9 mouse cellular contexts compared by ENCODE assay signal in the genomic region with DNA sequence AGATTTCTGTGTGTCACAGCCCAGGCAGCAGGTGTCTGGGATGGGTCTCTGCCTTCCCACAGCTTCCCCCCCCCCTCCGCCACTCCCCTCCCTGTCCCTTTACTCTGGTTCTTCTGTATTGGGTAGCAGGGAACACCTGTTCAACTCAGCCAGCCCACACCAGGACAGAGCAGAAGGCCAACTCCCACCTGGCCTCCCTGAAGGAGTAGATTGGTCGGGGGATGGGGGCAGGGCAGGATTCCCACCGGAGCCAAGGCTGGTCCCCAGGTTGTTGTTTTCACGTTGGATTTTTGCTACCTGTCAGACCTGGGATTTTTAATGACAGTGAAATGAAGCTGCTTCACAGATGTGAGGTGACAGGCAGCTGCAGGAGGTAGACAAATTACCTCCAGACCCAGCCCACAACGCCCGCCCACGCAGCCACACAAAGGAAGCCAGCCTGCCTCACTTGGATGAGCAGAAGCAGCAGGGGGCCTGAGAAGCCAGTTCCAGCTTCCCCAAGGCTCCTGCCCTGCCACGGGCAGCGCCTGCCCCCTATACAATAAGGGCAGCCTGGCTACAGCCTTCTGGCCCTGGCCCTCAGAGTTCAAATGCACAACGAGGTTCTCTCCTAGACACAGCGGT. TPM values are rescaled to one million over a fixed set of nuclear protein-coding genes. Genes with fewer than 3 reads are reported as not detected.
DNase-seq lines count a peak whose midpoint lies in the region; ATAC-seq lines count a peak whose summit lies in the region.
"Had no signal": no experiment of that assay in that cellular context is flagged by ENCODE, and none has a peak within 500 bp of the region (broad histone marks: within the 10 kb centered on the region; RNA-seq: fewer than 3 reads in every experiment).

No protein-coding gene starts in this region.

- H3K4me2 ChIP-seq in kidney, embryonic 16.5 days (replicated peaks; ENCODE audit: low read depth, low read length) = 0 out of 2 replicates have a peak overlapping the region, but pooled peaks have one; percentile 10
- H3K4me2 ChIP-seq in hindbrain, embryonic 14.5 days (replicated peaks) = peak overlapping the region; percentile 26

- DNase-seq in kidney, adult 9 months = no peak
- peak; percentile 78 for DNase-seq in cerebellum, adult 9-11 months
- DNase-seq in hindbrain, embryonic 14.5 days (ENCODE audit: low spot score) = peak; percentile 55
- no peak for DNase-seq in adrenal gland, postnatal 25 days
- DNase-seq in urinary bladder, postnatal 25 days (ENCODE audit: low spot score) = no peak

- H3K9ac ChIP-seq in kidney, embryonic 16.5 days (replicated peaks; ENCODE audit: low read length) = no peak overlapping the region
- H3K9ac ChIP-seq in hindbrain, embryonic 14.5 days = peak overlapping the region; percentile 49

- 10% methylated on average over 11 of the region's 11 CpGs for WGBS in kidney, embryonic 16.5 days
- 9% methylated on average over 11 of the region's 11 CpGs for WGBS in hindbrain, embryonic 14.5 days

- H3K4me3 ChIP-seq in kidney, embryonic 16.5 days (ENCODE audit: low read length) = no peak overlapping the region
- no peak overlapping the region for H3K4me3 ChIP-seq in hindbrain, embryonic 14.5 days (replicated peaks; ENCODE audit: low read length)
- H3K4me3 ChIP-seq: heart, adult 2 months had no signal

- ATAC-seq in kidney, embryonic 16.5 days (ENCODE audit: low FRiP score, low TSS enrichment) = peak; percentile 50; the same call in 1 of the 2 replicates
- ATAC-seq in hindbrain, embryonic 14.5 days (ENCODE audit: low FRiP score) = no peak
- ATAC-seq in neutrophil, adult 5-6 weeks (ENCODE audit: extremely low read depth, insufficient number of reproducible peaks, low FRiP score, poor library complexity, severe bottlenecking) = peak; percentile 81
- ATAC-seq in frontal cortex, adult (ENCODE audit: low TSS enrichment) = no peak

- H3K4me1 ChIP-seq in kidney, embryonic 16.5 days (ENCODE audit: insufficient read depth, low read length) = peaks cover 8% of the 10 kb centered on the region
- peaks cover 90% of the 10 kb centered on the region for H3K4me1 ChIP-seq in hindbrain, embryonic 14.5 days (replicated peaks; ENCODE audit: control insufficient read depth, insufficient read depth, low read length)

- H3K27ac ChIP-seq in kidney, embryonic 16.5 days (ENCODE audit: low read length) = no peak overlapping the region
- peak overlapping the region; percentile 98 for H3K27ac ChIP-seq in hindbrain, embryonic 14.5 days
- H3K27ac ChIP-seq: heart, adult 2 months had no signal

- no peaks in the 10 kb centered on the region for H3K9me3 ChIP-seq in kidney, embryonic 16.5 days (ENCODE audit: low read length)
- no peaks in the 10 kb centered on the region for H3K9me3 ChIP-seq in hindbrain, embryonic 14.5 days (ENCODE audit: control insufficient read depth, low read length)

- no peaks in the 10 kb centered on the region for H3K36me3 ChIP-seq in kidney, embryonic 16.5 days (ENCODE audit: insufficient read depth, low read length)
- H3K36me3 ChIP-seq in hindbrain, embryonic 14.5 days (replicated peaks; ENCODE audit: control insufficient read depth, insufficient read depth) = no peaks in the 10 kb centered on the region

- peaks cover 26% of the 10 kb centered on the region for H3K27me3 ChIP-seq in kidney, embryonic 16.5 days (ENCODE audit: insufficient read depth, low read length)
- H3K27me3 ChIP-seq in hindbrain, embryonic 14.5 days (ENCODE audit: control insufficient read depth, insufficient read depth, low read length) = no peaks in the 10 kb centered on the region

RNA-seq across cellular contexts. Expression of gene Acsf3, which starts 36.1 kb away (rescaled TPM):
- polyA plus RNA-seq in kidney, embryonic 16.5 days (2015; fragmentation: Nextera tagmentation; extraction: Ambion mirVana) = 22.7 and 22.9 TPM in 2 replicates
- 14.5 and 16.5 TPM in 2 replicates for polyA plus RNA-seq in hindbrain, embryonic 14.5 days (2014; fragmentation: Nextera tagmentation; extraction: Ambion mirVana)
- 5.2 and 8.3 TPM in 2 replicates for total RNA-seq in neutrophil, adult 5-6 weeks (2017)
- total RNA-seq in adrenal gland, postnatal 25 days (2021) = 36.6 and 40.9 TPM in 2 replicates

RNA-seq across cellular contexts. Expression of gene Cbfa2t3, which starts 40.3 kb away (rescaled TPM):
- 3.5 and 4.5 TPM in 2 replicates for polyA plus RNA-seq in kidney, embryonic 16.5 days (2015; fragmentation: Nextera tagmentation; extraction: Ambion mirVana)
- 22.4 and 27.7 TPM in 2 replicates for polyA plus RNA-seq in hindbrain, embryonic 14.5 days (2014; fragmentation: Nextera tagmentation; extraction: Ambion mirVana)
- 6.8 and 17.8 TPM in 2 replicates for total RNA-seq in neutrophil, adult 5-6 weeks (2017)
- 12.2 and 14.1 TPM in 2 replicates for total RNA-seq in adrenal gland, postnatal 25 days (2021)

Comparison
In these comparisons a context has a peak if more than half of its experiments do, and no peak if none do; other contexts are left out.
1. ATAC-seq: peak in kidney, embryonic 16.5 days (single experiment) and neutrophil, adult 5-6 weeks (single experiment); none in hindbrain, embryonic 14.5 days (single experiment) and frontal cortex, adult (single experiment).
2. DNase-seq: peak in cerebellum, adult 9-11 months (single experiment) and hindbrain, embryonic 14.5 days (single experiment); none in kidney, adult 9 months (single experiment), adrenal gland, postnatal 25 days (single experiment) and urinary bladder, postnatal 25 days (single experiment).